Mouse (Mus musculus) frontal cortex, postnatal 14 days (tissue): ENCODE measurements around the gene Ppp1r32.

Source experiments
- DNase-seq, 2 experiments: peaks; one replicate each; pipeline ENCODE4 v3.0.0; 2022; ENCODE audit warnings: low spot score in 2 of 2

Ppp1r32 gene

DNA sequence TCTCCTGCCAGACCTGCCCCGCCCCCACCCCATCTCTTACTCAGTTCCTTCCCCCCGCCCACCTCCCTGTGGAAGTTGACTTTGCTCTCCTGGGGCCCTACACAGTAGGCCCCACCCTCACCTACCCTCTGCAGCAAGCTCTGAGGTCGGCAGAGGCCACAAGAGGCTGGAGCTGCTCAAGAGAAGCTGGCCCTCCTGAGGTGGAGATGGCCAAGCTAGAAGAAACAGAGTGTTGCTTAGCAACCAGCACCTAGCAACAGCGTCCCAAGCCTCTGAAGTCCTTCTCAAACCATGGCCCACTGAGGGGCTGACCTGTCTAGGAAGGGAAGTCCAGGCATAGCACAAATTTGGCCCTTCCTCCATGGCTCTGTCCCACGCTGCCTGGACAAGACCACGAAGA, at the start of gene Ppp1r32:
Ppp1r32 (minus strand) TSS at position 226 of the 400 bp plus-strand sequence.
- no peak for DNase-seq

DNA sequence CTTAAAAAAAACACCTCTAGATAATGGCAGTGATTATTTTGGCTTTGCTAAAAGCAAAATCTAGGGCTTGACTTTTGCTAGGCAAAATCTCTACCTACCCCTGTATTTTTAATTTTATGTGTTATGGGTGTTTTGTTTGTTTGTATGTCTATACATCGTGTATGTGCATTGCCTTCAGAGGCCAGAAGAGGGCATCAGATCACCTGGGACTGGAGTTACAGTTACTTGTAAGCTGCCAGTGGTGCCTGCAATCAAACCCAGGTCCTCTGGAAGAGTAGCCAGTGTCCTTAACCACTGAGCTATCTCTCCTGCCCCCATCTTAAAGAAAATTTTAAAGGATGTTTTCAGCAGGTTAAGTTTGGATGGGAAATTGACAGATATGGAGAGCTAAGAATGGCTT, 47.4 kb upstream of the Ppp1r32 start:
- DNase-seq = no peak

DNA sequence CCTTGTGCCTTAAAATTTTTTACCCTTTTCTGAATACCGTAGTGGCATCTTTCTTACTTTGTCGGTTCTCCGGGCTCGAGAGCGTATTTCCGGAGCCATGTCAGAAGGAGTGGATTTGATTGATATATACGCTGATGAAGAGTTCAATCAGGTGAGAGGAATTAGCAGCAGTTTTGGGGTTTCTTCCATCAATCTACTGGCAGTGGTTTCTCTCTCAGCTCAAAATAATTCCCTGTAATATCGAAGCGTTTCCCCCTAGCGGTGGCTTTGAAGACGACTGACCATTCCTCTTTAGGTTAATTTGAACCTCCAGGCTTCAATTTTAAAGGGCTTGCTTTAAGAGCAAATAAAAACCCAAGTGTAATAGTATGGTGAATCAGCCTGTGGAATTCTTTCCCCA, 43.2 kb upstream of the Ppp1r32 start, which contains the start of gene Sdhaf2:
Sdhaf2 (minus strand) TSS at position 233 of the 400 bp plus-strand sequence.
- peak in 1 of 2 experiments; percentile 13 for DNase-seq

DNA sequence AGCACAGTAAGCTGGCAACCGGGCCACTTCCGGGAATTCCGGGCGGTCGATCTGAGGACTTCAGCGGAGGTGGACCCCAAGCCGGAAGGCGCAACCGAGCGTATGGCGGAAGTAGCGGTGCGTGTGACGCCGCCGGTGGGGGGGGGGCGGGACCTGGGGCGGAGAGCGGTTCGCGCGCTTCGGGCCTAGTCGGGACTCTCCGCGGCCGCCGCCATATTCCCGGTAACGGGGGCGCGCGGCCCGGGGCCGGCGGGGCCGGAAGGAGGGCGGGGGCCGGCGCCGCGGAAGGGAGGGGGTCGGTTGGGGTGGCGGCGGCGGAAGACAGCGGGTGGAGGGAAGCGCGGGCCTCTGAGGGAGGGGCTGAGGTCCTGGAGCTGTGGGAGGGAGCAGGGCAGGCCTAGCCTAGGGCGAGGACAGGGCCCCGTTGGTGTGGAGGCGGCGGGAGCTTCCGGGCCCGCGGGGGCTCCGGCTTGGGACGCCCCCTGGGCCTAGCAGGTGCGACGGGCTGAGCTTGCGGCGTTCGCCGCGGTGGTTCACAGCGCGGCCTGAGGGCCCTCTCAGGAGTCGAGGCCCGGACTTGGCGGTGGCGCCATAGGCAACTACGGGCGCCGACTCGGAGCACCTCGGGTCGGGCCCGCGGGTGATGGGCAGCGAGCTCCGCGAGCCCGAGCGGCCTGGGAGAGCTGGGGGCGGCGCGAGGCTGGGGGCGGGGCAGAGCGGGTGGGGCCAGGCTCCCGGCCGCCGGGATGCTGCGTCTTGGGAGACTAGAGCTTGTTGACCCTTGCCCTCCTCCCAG, 42.6 kb upstream of the Ppp1r32 start, which contains the start of gene Cpsf7:
Cpsf7 (plus strand) TSS at position 161 of the 796 bp plus-strand sequence.
- peak; percentile 82 to 84 for DNase-seq

DNA sequence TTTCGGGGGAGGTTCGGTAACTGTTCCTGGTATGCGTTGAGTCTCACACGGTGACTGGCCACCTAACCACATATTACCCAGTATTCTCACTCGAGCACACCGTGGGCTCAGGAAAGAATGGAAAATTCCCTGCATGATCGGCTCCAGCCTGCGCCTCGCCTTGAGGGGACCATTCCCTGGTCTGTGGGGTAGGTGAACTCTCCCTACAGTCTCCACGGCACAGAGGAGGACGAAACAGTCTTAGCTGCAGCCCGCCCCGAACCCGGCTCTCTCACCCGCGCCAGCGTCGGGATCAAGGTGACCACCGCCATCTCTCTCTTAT, 42.0 kb upstream of the Ppp1r32 start:
- no peak for DNase-seq

DNA sequence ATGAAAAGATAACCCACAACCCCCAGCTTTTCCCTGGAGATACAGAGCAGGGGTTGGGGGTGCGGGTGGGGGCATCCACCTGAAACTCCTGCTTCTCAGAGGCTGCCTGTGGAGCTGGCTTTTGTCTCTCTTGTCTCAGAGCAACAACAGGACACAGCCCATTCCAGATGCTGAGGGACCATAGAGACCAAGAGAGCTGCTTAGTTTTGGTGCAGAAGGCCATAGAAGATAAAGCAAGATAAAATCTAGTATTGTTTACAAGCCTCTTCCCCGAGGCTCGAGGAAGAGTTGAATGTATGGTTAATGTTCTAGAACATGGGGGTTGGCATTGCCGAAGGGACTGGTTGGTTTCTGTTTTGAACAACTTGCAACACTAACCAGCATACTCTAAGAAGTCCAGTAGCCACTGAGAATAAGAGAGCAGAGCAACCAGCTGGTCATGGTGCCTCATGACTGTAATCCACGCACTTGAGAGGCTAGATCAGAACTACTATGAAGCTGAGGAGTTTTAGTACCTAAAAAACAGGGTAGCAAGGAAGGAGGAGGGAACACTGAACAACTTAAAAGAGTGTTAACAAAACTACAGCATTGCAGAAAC, 40.9 kb upstream of the Ppp1r32 start:
- no peak for DNase-seq

DNA sequence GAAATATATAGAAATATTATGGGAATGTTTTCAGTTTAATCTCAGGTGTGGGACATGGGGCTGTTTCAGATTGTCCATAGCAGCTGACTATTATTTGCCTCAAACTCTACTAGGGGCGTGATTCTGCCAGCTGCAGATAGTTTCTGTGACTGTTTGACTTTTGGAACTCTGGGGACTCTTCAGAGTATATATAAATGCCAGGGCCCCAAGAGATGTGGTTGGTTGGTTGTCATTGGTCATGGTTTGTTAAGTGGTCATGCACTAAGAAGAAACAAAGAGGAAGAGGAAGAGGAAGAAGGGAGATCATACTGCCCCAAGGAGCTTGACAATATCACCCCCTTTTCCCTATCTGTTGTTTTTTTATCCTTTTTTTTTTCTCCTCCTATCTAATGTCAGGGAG, 39.2 kb upstream of the Ppp1r32 start:
- no peak for DNase-seq

DNA sequence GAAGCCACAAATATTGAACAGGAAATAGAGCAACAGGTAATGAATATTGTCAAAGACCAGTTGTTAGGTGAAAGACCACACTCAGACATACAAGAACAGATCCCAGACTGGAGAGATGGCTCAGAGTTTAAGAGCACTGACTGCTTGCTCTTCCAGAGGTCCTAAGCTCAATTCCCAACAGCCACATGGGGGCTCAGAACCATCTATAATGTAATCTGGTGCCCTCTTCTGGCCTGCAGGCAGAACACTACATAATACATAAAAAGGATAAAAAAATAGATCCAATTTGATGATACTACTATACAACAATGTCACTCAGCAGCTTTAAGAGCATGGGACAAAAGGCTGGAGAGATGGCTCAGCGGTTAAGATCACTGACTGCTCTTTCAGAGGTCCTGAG, 37.6 kb upstream of the Ppp1r32 start:
- DNase-seq = no peak

DNA sequence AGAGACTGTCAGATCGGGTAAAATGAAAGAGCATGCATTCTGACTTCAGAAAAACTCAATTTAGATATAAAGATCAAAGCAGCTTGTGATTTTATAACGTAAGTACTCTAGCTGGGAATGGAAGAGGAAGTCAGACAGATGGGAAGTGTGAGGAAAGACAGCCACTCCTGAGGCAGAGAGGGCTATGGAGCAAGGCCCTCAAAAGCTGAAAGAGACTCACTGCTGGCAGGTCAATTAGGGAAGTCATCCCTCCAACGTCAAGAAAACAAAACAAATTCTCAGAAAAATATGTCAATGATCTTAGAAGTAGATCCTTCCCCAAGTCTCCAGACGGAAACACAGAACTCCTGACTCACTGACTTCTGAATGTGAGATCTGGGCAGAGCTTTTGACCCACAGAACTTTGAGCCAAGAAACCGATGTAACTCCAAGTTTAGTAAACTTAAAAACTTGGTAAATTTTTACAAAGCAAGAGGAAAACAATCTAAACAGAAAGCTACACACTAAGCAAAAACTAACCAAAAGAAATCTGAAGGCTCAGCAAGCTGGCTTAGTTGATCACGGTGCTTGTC, 28.1 kb upstream of the Ppp1r32 start:
- DNase-seq = no peak

DNA sequence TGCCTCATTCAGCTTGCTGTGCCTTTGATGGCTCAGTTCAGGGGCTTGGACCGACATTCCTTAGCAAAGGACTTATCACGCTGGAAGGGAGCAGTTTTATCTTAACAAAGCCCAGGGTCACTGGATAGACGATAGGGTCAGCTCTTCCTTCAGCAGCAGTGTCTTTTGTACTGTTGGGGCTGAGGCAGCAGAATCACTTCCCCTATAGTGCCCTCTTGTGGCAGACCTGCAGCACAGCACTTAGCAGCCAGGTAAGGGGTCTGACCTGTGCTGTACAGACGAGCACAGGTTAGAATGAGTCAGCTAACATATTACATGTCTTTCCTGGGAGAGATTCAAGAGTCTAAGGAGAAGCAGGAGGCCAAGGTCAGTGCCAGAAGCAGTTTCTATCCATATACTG, 19.8 kb upstream of the Ppp1r32 start:
- no peak for DNase-seq

DNA sequence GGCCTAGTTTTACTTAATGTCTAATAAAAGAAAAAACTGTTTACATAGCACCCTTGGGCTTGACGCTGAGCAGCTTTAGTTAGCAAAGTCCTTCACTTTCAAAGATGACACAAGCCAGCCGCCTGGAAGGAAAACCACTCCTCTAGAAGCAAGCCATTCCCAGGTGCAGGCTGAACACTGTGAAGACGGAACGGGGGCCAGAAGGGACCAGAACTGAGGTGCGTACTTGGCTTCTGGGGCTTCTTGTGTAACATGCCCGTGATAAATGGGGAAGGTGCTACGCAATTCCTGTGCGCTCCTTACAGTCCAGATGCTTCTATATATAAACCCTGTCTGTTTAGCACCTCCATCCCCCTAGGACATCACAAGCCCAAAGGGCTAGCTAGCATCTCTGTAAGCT, 17.9 kb upstream of the Ppp1r32 start:
- no peak for DNase-seq

DNA sequence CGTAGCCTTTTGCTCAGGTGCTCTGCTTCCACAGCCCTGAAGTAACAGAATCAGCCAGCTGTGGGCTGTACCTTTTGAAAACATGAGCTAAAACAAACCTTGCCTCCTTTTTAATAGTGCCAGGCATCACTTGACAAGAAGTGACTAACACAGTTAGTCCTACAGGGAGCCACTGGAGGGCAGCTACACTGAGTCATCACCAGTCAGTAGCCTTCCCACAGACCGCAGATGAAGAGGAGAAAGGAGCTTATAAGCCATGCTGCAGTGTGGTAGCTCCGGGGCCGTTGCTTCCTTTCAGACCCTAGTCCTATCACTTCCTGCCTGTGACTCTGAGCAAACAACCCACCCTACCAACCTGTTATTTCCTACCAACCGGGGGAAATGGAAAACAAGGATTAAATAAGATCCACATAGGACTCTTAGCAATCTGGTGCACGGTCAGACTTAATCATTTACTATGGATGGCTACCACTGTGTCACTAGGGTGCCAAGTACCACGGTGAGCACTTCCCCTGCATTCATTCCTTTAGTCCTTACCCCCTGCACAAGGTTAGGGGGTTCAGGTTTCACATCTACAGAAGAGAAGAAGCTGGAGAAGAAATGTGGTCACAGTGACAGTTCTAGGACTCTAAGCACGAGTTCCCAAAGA, 14.9 kb upstream of the Ppp1r32 start:
- DNase-seq = no peak

DNA sequence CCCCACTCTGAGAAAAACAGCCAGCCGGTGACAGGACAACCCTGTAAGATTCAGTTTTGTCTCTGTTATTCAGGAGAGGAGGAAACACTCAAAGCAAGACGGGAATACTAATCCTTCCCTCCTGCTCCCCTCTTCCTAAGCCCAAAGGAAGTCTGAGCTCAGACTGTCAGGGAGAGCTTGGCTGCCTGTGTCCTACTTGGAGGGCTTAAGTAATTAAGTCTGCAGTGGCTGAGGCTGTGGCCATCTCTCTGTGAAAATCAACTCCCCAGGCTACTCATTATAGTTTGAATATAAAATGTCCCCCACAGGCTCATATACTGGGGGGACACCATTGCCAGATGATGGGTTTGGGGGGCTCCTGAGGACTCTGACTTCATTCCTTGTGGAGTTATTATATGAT, 14.2 kb upstream of the Ppp1r32 start:
- no peak for DNase-seq

DNA sequence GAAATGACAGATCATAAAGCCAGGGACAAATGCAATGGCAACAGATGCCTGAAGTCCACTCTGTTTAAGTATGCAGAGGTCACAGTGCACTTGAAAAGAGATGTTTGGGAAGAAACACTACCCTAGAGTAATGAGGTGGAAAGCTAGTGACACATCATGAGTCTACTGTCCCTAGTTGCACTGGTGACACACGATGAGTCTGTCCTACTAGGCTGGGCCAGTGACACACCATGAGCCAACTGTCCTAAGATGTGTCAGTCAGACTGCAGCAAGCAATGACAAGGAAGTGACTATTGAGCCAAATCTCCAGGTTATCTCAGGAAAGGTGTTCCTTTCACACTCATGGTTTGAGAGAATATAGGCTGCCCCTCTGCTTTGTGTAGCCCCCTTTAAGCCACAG, 12.9 kb upstream of the Ppp1r32 start:
- DNase-seq = no peak

DNA sequence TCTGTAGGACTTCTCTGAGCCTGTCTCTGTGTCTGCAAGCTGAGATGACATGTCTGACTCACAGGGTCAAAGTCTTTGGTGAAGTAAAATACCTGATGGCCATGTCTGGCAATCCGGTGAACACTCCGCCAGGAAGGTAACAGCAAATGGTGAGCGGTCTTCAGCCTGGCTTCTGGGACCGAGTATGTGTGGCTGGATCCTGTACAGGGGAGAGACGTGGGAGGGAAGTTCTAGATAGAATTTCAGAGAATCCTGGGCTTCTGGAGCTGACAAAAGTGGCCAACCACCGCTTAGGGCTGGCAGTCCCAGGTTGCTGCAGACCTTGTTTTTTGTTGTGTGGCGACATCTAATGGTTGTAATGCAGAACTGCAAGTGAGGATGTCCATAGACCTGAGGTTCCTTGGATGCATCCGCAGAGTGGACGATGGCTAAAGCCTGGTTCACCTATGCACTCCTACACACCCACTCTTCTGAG, 3.6 kb upstream of the Ppp1r32 start:
- DNase-seq = peak in 1 of 2 experiments; percentile 46

DNA sequence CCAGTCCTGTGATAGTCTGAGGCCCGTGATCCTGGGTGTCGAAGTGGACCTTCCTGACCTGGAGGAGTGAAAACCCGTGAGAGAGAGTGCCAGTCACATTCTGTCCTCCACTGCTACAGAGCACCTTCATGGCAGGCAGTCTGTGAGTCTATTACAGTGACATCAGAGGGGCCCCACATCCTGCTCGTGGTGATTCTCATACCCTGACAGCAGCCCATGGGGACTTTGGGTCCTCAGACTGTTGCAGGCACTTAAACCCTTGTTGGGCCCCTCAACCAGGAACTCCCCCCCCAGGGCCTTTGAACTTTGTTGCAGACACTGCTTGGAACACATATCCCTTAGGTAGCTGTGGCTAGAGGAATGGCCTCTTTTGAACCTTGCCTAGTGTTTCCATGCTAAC, 3.2 kb downstream of the Ppp1r32 start:
- DNase-seq = no peak

DNA sequence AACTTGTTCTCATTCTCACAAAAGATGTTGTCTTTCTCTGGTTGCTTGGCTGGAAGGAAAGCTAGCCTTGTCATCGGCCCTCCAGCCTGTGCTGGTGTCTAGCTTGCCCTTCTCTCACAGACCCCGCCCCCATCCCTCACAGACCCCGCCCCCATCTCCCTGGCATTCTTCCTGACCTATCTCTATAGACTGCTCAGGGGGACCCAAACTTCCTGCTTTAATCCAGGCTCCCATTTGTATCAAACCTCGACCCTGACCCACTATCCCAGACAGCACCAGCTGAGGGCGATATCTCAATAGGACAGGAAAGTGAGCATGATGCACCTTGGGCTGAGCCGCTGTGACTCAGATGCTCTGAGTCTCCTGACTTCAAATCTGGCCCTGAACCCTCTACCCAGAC, 8.9 kb downstream of the Ppp1r32 start:
- DNase-seq = no peak

DNA sequence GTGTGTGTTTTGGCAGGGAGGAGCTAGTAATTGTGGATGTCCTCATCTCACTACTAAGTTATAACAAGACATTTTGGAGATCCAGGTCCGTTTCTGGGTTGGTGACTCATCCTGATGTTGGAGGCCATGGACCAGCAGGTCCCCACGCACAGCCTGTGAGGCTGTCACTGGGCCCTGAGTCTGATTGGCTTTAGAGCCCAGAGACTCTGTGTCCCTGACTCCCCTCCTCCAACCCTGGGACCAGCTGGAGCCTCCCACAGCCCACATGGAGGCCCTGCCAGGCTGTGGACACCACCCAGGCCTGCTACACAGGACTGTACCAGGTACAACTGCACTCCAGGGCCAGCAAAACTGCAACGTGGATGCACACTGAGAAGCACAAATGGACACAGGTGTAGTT, 9.8 kb downstream of the Ppp1r32 start:
- no peak for DNase-seq

DNA sequence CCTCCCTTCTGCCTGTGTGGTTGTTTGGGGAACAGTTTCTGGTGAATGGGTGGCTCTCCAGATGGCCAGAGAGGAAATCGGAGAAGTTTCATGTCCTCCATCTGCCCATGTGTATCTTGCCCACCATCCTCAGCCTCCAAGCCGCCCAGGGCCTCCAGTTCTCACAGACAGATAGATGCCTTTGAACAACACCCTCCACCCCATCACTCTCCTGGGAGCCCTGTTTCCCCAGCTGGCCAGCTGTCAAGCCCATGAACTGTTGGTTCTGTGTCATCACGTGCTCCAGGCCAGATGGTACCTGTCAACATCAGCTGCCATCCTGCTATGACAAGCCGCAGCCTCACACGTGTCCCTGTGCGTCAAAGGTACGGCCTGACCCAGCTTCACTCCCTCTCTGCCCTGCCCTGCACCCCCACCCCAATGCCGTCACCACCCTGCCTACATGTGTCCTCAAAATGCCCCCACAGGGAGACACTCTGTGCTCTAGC, 13.5 kb downstream of the Ppp1r32 start:
- DNase-seq = no peak

DNA sequence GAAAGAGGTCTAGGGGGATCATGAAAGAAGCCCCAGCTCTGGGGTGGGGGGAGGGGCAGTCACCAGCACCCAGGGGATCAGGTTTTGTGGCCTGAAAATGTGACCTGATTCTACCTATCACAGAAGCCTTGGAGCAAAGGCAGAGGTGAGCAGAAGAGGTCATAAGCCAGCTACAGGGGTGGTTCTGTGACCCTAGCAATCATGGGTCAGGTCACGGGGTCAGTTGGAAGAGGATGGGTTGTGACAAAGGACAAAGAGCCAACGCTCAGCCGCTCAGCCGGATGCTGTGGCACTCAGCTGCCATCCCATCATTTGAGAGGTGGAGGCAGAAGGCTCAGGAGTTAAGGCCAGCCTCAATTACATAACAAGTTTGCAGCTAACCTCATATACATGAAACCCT, 18.3 kb downstream of the Ppp1r32 start:
- no peak for DNase-seq

DNA sequence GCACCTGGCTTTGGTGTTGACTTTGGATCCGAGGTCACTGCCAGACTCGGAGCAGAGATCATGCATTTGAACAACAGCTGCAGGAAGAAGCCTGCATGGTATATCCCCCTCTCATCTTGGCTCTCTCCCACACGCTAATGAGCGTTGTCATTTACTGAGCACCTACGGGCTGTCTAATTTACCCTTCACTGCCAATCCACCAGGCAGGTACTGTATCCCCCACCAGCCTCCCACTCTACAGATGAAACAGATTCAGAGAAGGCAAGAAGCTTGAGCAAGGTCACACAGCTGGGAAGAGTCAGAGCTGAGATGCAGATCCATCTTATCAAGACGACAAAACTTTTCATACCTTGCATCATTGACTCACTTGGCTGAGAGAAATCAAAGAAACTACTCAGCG, 21.1 kb downstream of the Ppp1r32 start:
- no peak for DNase-seq

DNA sequence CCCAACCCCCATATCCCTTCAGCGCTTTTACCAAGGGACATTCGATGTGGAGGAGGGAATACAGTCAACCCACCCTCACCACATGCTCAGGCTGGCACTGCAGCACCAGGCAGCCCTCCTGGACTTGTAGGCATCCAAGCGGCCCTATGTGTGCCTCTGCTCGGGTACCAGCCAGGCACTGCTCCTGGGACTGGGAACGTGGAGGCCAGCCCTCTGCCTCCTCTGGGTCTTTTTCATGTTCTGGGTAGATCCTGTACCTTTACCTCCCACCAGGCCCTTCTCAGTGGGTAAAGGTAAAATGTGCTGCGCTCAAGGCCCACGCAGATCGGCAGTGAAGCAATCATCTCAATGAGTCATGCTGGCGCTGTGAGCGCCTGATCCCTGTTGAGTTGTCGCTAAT, 22.8 kb downstream of the Ppp1r32 start:
- DNase-seq = no peak
